Mouse (Mus musculus) G1E (cell line): ENCODE measurements around the gene Tapbp. TPM values are rescaled to one million over a fixed set of nuclear protein-coding genes. Genes with fewer than 3 reads are reported as not detected.

Experiments
- ATAC-seq: 2 replicates; pipeline ENCODE4 v1.8.0; 2016; ENCODE audit warnings: mild to moderate bottlenecking; ENCODE audit not compliant: insufficient number of reproducible peaks, poor library complexity, low FRiP score, severe bottlenecking; ENCODE audit errors: extremely low read depth
- DNase-seq: peaks from one replicate; pipeline ENCODE4 v3.0.0; 2012; ENCODE audit warnings: low spot score
- H3K27me3 ChIP-seq: 2 replicates; pipeline ENCODE4 v1.6.1; 2012; ENCODE audit warnings: mild to moderate bottlenecking, low read length, inconsistent platforms; ENCODE audit not compliant: insufficient read depth
- H3K36me3 ChIP-seq: replicated peaks from 2 replicates; pipeline ENCODE3; 2012; ENCODE audit warnings: mild to moderate bottlenecking, inconsistent platforms
- H3K4me1 ChIP-seq: 2 replicates; pipeline ENCODE4 v1.6.1; 2012; ENCODE audit warnings: low read depth, low read length, inconsistent platforms, mixed read lengths; ENCODE audit not compliant: insufficient read depth
- H3K4me3 ChIP-seq: 2 replicates; pipeline ENCODE4 v1.5.1; 2012; ENCODE audit warnings: low read depth, mild to moderate bottlenecking, inconsistent platforms, low read length, moderate library complexity, mixed read lengths
- H3K9me3 ChIP-seq: replicated peaks from 2 replicates; pipeline ENCODE4 v1.6.1; 2012; ENCODE audit warnings: inconsistent platforms
- CTCF ChIP-seq: IDR thresholded peaks from 2 replicates; pipeline ENCODE4 v1.5.1; 2012; ENCODE audit warnings: low read depth, low read length, inconsistent platforms, mixed read lengths
- GATA1 ChIP-seq: IDR thresholded peaks from 2 replicates; pipeline ENCODE4 v1.6.1; 2012; ENCODE audit warnings: borderline replicate concordance, low read length, inconsistent platforms, mixed read lengths
- GATA2 ChIP-seq: IDR thresholded peaks from 2 replicates; pipeline ENCODE4 v1.6.1; 2012; ENCODE audit warnings: low read depth, low read length, inconsistent platforms, borderline replicate concordance
- POLR2AphosphoS5 ChIP-seq: IDR thresholded peaks from 2 replicates; pipeline ENCODE4 v1.6.1; 2012; ENCODE audit warnings: low read depth, low read length, inconsistent platforms; ENCODE audit not compliant: insufficient replicate concordance
- TAL1 ChIP-seq: conservative IDR thresholded peaks from 2 replicates; pipeline ENCODE4 v1.6.1; 2012; ENCODE audit warnings: low read depth, low read length, inconsistent platforms, mixed read lengths
- polyA plus RNA-seq: library from polyadenylated mRNA; stranded (reverse); fragments of >175 nt; gene quantifications from 2 replicates; pipeline ENCODE4 v1.2.3, GENCODE M21; 2012
- total RNA-seq, 2 experiments: library from RNA; stranded (forward) in 1 of 2; stranded (reverse) in 1 of 2; fragments of 200-1000 nt in 1 of 2; fragments of >200 nt in 1 of 2; fragmentation: Nextera tagmentation in 1 of 2; gene quantifications; 2 replicates each; pipeline ENCODE4 v1.2.3; 2014 to 2017

Gene Tapbp
- total and polyA plus RNA-seq, 3 experiments = 17.0 to 142 (median 43.0) TPM

- Histone ChIP-seq H3K27me3 (no peaks in the 10 kb centered on the region), H3K4me3 (peak overlapping the region; percentile 92; the same call in 1 of the 2 replicates), H3K9me3 (peaks cover 19% of the 10 kb centered on the region), H3K36me3 (peaks cover 66% of the 10 kb centered on the region), H3K4me1 (peaks cover 83% of the 10 kb centered on the region)
- no peak for ATAC-seq
- no peak for TF ChIP-seq POLR2AphosphoS5
- TF ChIP-seq GATA1 = no peak
- DNase-seq = no peak
Observed at GRCm38 (mm10) chr17:33917656-33918292, 2.1 kb downstream of the Tapbp start.

DNA sequence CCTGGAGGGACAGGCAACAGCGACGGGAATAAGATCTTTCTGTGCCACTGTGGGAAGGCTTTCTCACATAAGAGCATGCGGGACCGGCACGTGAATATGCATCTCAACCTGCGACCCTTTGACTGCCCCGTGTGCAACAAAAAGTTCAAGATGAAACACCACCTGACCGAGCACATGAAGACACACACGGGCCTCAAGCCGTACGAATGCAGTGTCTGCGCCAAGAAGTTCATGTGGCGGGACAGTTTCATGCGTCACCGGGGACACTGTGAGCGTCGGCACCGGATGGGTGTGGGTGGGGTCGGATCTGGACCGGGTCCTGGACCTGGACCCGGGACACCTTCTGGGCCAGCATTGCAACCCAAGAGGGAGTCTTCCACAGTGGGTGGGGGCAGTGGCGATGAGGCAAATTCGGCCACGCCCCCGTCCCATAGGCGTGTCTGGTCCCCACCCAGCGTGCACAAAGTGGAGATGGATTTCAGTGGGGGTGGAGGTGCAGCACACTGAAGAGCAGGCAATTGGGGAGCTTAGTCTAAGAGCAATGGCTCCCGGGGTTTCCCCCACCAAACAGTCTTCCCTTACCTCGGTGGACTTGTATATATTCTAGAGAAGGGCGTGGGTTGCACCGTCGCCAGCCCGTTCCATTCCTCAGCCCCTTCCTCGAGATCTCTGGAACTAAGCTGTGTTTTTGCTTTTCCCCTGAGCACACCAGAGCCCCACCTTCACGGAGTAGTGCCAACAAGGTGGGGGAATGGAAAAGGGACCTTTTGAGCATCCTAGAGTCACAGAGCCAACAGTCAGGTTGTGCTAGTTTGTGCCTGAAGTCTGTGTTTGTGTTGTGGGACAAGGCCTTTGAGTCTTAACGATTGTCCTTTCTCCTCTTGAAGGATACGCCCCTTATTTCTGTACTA lies 2.8 kb downstream of the Tapbp start:
- Histone ChIP-seq H3K36me3 (peaks cover 64% of the 10 kb centered on the region), H3K27me3 (no peaks in the 10 kb centered on the region), H3K4me1 (peaks cover 79% of the 10 kb centered on the region), H3K9me3 (peaks cover 19% of the 10 kb centered on the region), H3K4me3 (peak overlapping the region; percentile 92)
- ATAC-seq (no peak), DNase-seq (peak; percentile 48)
- no peak for TF ChIP-seq GATA1
- TF ChIP-seq TAL1 = no peak
- TF ChIP-seq POLR2AphosphoS5 = no peak
- no peak for TF ChIP-seq CTCF
- TF ChIP-seq GATA2 = no peak

DNA sequence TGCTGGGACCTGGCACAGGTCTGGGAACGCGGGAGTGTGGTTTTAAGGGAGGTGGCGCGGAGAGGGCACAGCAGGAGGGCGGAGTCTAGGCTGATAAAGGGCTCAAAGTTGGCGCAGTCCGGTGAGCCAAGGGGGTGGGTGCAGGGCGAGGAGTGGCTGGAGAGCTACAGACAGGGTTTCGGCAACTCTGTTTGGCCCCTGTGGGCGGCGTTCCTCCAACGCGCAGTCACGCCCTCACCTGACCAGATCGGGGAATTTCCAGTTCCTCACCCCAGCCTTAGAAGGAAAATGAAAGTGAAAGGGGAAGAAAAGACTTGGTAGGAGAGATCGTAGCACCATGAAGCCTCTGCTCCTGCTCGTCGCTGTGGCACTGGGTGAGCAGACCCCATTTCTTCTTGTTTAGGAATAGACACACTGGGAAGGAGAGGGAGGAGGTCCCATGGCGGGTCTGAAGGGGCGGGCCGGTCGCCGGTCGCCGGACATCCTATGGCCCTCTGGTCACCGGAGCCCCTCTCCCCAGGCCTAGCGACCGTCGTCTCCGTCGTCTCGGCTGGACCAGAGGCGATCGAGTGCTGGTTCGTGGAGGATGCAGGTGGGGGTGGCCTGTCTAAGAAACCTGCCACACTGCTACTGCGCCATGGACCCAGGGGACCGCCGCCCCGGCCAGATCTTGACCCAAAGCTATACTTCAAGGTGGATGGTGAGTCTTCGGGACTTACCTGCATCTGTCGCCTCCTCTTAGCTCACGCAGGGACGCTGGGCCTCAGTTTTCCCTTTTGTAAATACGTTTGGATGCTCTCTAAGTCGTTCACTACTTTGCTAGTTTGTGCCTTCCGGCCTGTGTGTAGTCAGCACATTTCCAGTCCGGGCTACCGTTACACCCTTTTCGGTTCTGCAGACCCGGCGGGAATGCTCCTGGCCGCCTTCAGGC lies 3.9 kb downstream of the Tapbp start:
- Histone ChIP-seq H3K4me3 (peak overlapping the region; percentile 92), H3K9me3 (peaks cover 19% of the 10 kb centered on the region), H3K4me1 (peaks cover 77% of the 10 kb centered on the region), H3K27me3 (no peaks in the 10 kb centered on the region), H3K36me3 (peaks cover 62% of the 10 kb centered on the region)
- ATAC-seq = peak; percentile 46
- DNase-seq = peak; percentile 66
- TF ChIP-seq CTCF (no peak), GATA2 (no peak), TAL1 (no peak), GATA1 (no peak), POLR2AphosphoS5 (no peak)

DNA sequence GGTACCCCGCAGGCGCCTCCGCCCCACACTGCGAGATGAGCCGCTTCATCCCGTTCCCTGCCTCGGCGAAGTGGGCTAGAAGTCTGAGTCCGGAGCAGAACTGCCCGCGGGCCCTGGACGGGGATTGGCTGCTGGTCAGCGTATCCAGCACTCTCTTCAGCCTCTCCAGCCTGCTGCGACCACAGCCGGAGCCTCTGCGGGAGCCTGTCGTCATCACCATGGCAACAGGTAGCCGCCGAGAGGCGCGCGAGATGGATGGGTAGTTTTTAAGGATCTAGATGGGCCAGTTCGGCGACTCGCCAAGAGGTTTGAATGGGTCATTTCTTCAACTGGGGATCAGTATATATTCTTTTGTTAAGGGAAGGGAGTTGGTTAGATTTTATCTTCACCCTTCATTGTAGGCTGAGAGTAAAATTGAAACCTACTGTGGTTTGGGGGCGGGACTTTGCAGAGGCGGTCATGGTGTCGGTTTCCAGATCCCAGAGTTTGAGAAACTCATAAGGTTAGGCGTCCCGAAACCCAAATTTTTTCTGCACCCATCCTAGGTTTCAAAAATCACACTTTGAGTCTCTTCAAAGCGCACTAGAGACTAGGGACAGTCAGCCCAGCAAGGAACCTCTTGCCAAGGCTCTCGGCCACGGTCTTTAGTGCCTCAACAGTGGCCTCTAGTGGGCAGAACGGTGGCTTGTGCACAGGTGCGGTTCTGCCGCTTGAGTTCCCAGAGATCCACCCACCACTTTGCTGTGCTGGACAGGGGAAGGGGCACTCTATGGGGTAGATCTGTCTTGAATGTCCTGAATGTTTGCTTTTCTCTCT lies 4.8 kb downstream of the Tapbp start:
- H3K4me1 ChIP-seq = peaks cover 79% of the 10 kb centered on the region
- TF ChIP-seq GATA2 (no peak), POLR2AphosphoS5 (no peak), CTCF (peak; percentile 79)
- DNase-seq (peak; percentile 62), ATAC-seq (no peak)
- peaks cover 62% of the 10 kb centered on the region for H3K36me3 ChIP-seq
- H3K9me3 ChIP-seq = peaks cover 19% of the 10 kb centered on the region
- peak overlapping the region; percentile 92 for H3K4me3 ChIP-seq
- H3K27me3 ChIP-seq = no peaks in the 10 kb centered on the region

GRCm38 (mm10) chr17:33921361-33921760 lies 5.7 kb downstream of the Tapbp start:
- Histone ChIP-seq H3K4me3 (no peak overlapping the region), H3K4me1 (peaks cover 87% of the 10 kb centered on the region), H3K27me3 (no peaks in the 10 kb centered on the region), H3K9me3 (peaks cover 19% of the 10 kb centered on the region), H3K36me3 (peaks cover 71% of the 10 kb centered on the region)
- ATAC-seq (no peak), DNase-seq (no peak)
- TF ChIP-seq GATA2 (no peak), POLR2AphosphoS5 (no peak), CTCF (no peak), GATA1 (no peak), TAL1 (no peak)
